Mouse (Mus musculus): ENCODE measurements around the gene Plekha4.

DNA sequence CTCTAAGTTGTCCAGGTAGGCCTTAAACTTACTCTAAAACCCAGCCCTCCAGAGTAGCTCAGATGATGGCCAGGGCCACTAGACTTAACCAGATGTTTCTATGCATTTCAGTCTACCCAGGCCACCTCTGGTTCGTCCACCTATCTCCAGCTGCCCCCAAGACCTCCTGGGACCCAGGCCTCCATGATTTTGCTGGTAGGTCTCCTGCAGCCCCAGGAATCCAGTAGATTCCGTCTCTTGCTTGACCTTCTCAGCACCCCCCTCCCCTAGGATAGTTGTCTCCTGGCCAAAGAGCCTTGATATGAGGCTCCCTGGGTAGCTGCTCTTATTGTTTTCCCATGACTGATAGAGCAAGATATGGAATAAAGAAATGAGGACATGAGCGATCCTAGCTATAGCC is 13.0 kb downstream of the Plekha4 start:
- TF ChIP-seq POLR2A (IDR thresholded peaks at IDR 0.05; ENCODE audit: control insufficient read depth in 1 of 2, insufficient read depth in 1 of 2, low read depth in 1 of 2, low read length in 2 of 2, poor library complexity in 1 of 2) (no peak), USF2 (IDR thresholded peaks at IDR 0.05; ENCODE audit: borderline replicate concordance in 1 of 2, insufficient read depth in 1 of 2, low read depth in 1 of 2, low read length in 2 of 2) (no peak), MAX (IDR thresholded peaks at IDR 0.05; ENCODE audit: low read length) (no peak), ZNF384 (IDR thresholded peaks at IDR 0.05; ENCODE audit: low read depth, low read length) (no peak), ZKSCAN1 (IDR thresholded peaks at IDR 0.05; ENCODE audit: low read depth, low read length) (no peak), JUND (IDR thresholded peaks at IDR 0.05; ENCODE audit: low read depth, low read length) (no peak), MEF2A (IDR thresholded peaks at IDR 0.05; ENCODE audit: extremely low read depth, insufficient replicate concordance, low read depth, low read length, poor library complexity, severe bottlenecking) (no peak), CTCF (IDR thresholded peaks at IDR 0.05 in 2 of 3, conservative IDR thresholded peaks at IDR 0.05 in 1 of 3; ENCODE audit: control insufficient read depth in 1 of 3, insufficient read depth in 1 of 3, low read depth in 2 of 3, low read length in 3 of 3, poor library complexity in 1 of 3, severe bottlenecking in 1 of 3) (no peak), POLR2AphosphoS2 (IDR thresholded peaks at IDR 0.05; ENCODE audit: low read length) (no peak), SIN3A (IDR thresholded peaks at IDR 0.05; ENCODE audit: low read length) (no peak), MXI1 (IDR thresholded peaks at IDR 0.05; ENCODE audit: low read depth, low read length) (no peak), ZMIZ1 (IDR thresholded peaks at IDR 0.05; ENCODE audit: low read depth, low read length) (no peak), NELFE (IDR thresholded peaks at IDR 0.05; ENCODE audit: low read depth, low read length) (no peak), USF1 (IDR thresholded peaks at IDR 0.05; ENCODE audit: low read depth, low read length) (no peak)

Data from MEL (cell line).